Mouse (Mus musculus): Measurements from ENCODE around the gene Hnf1b.
A peak's percentile ranks its signal among the peaks of the same experiment; 100 is the strongest.

The Hnf1b gene

GRCm38 (mm10) chr11:83852501-83853211, 2.8 kb downstream of the Hnf1b start:
- DNase-seq (ENCODE audit: low spot score): peak; percentile 24

- peak; percentile 49 for DNase-seq (ENCODE audit: low spot score)
Observed at GRCm38 (mm10) chr11:83853221-83853792, 3.4 kb downstream of the Hnf1b start.

- DNase-seq (ENCODE audit: low spot score): no peak
Observed at GRCm38 (mm10) chr11:83854091-83854490, 4.2 kb downstream of the Hnf1b start.

GRCm38 (mm10) chr11:83854707-83855106, 4.8 kb downstream of the Hnf1b start:
- DNase-seq (ENCODE audit: low spot score): no peak

- DNase-seq (ENCODE audit: low spot score): no peak
Observed at GRCm38 (mm10) chr11:83857256-83857655, 7.4 kb downstream of the Hnf1b start.

GRCm38 (mm10) chr11:83865286-83865685, 15.4 kb downstream of the Hnf1b start:
- no peak for DNase-seq (ENCODE audit: low spot score)

- DNase-seq (ENCODE audit: low spot score): no peak
Observed at GRCm38 (mm10) chr11:83867571-83867970, 17.7 kb downstream of the Hnf1b start.

GRCm38 (mm10) chr11:83869147-83869546, 19.3 kb downstream of the Hnf1b start:
- DNase-seq (ENCODE audit: low spot score): peak; percentile 21

GRCm38 (mm10) chr11:83869686-83870085, 19.8 kb downstream of the Hnf1b start:
- DNase-seq (ENCODE audit: low spot score): no peak

GRCm38 (mm10) chr11:83871780-83872554, 22.1 kb downstream of the Hnf1b start:
- no peak for DNase-seq (ENCODE audit: low spot score)

- DNase-seq (ENCODE audit: low spot score): no peak
Observed at GRCm38 (mm10) chr11:83873509-83873908, 23.6 kb downstream of the Hnf1b start.

- no peak for DNase-seq (ENCODE audit: low spot score)
Observed at GRCm38 (mm10) chr11:83876630-83877029, 26.8 kb downstream of the Hnf1b start.

- DNase-seq (ENCODE audit: low spot score): peak; percentile 70
Observed at GRCm38 (mm10) chr11:83877765-83878164, 27.9 kb downstream of the Hnf1b start.

- no peak for DNase-seq (ENCODE audit: low spot score)
Observed at GRCm38 (mm10) chr11:83878417-83878952, 28.6 kb downstream of the Hnf1b start.

GRCm38 (mm10) chr11:83879130-83879529, 29.3 kb downstream of the Hnf1b start:
- DNase-seq (ENCODE audit: low spot score): peak; percentile 34

- no peak for DNase-seq (ENCODE audit: low spot score)
Observed at GRCm38 (mm10) chr11:83881438-83881837, 31.6 kb downstream of the Hnf1b start.

GRCm38 (mm10) chr11:83882552-83882951, 32.7 kb downstream of the Hnf1b start:
- DNase-seq (ENCODE audit: low spot score): peak; percentile 14

- DNase-seq (ENCODE audit: low spot score): no peak
Observed at GRCm38 (mm10) chr11:83883074-83883473, 33.2 kb downstream of the Hnf1b start.

- no peak for DNase-seq (ENCODE audit: low spot score)
Observed at GRCm38 (mm10) chr11:83883812-83884211, 33.9 kb downstream of the Hnf1b start.

GRCm38 (mm10) chr11:83885175-83885574, 35.3 kb downstream of the Hnf1b start:
- no peak for DNase-seq (ENCODE audit: low spot score)

- no peak for DNase-seq (ENCODE audit: low spot score)
Observed at GRCm38 (mm10) chr11:83886746-83887145, 36.9 kb downstream of the Hnf1b start.

- peak; percentile 39 for DNase-seq (ENCODE audit: low spot score)
Observed at GRCm38 (mm10) chr11:83891366-83891765, 41.5 kb downstream of the Hnf1b start.

GRCm38 (mm10) chr11:83893325-83893724, 43.5 kb downstream of the Hnf1b start:
- DNase-seq (ENCODE audit: low spot score): no peak
